Mouse (Mus musculus) forebrain, postnatal 0 days (tissue): ENCODE results near the gene Cpa4. TPM values are rescaled to one million over a fixed set of nuclear protein-coding genes. Genes with fewer than 3 reads are reported as not detected.
A peak's percentile ranks its signal among the peaks of the same experiment; 100 is the strongest.

Experiments
- ATAC-seq: fragments of 200-750 bp; cut with Nextera tagmentation; 2 replicates; pipeline ENCODE4 v1.8.0; 2017; ENCODE audit warnings: mild to moderate bottlenecking, moderate library complexity
- DNase-seq: peaks from one replicate; pipeline ENCODE4 v3.0.0-alpha.2; 2015
- H3K27ac ChIP-seq: fragments of 300-500 bp; sonication (generic); 2 replicates; pipeline ENCODE4 v1.5.1; 2014; ENCODE audit warnings: low read depth, mild to moderate bottlenecking, antibody characterized with exemption, low read length, moderate library complexity, mixed read lengths
- H3K27me3 ChIP-seq: fragments of 300-500 bp; sonication (generic); 2 replicates; pipeline ENCODE4 v1.6.1; 2014; ENCODE audit warnings: mild to moderate bottlenecking, low read length, mixed read lengths; ENCODE audit not compliant: insufficient read depth
- H3K36me3 ChIP-seq: fragments of 300-500 bp; sonication (generic); 2 replicates; pipeline ENCODE4 v1.6.1; 2014; ENCODE audit warnings: mild to moderate bottlenecking, moderate library complexity; ENCODE audit not compliant: insufficient read depth
- H3K4me1 ChIP-seq: fragments of 300-500 bp; sonication (generic); 2 replicates; pipeline ENCODE4 v1.6.1; 2014; ENCODE audit warnings: antibody characterized with exemption; ENCODE audit not compliant: insufficient read depth
- H3K4me2 ChIP-seq: fragments of 300-500 bp; sonication (generic); 2 replicates; pipeline ENCODE4 v1.6.1; 2014; ENCODE audit warnings: low read depth, mild to moderate bottlenecking, moderate library complexity
- H3K4me3 ChIP-seq: fragments of 300-500 bp; sonication (generic); 2 replicates; pipeline ENCODE4 v1.5.1; 2014; ENCODE audit warnings: low read depth, low read length, mixed read lengths
- H3K9ac ChIP-seq: fragments of 300-500 bp; sonication (generic); 2 replicates; pipeline ENCODE4 v1.6.1; 2014; ENCODE audit warnings: mild to moderate bottlenecking
- H3K9me3 ChIP-seq: fragments of 300-500 bp; sonication (generic); 2 replicates; pipeline ENCODE4 v1.6.1; 2016; ENCODE audit warnings: low read length
- CTCF ChIP-seq: sonication (generic); IDR thresholded peaks from 2 replicates; pipeline ENCODE4 v1.5.1; 2016; ENCODE audit warnings: antibody characterized with exemption, control low read depth, low read depth
- WGBS: fragments of 180-500 bp; shearing (Covaris S2); extraction: QIAGEN DNeasy Blood & Tissue Kit; methylation state at CpG from one replicate; pipeline ENCODE4 v1.1.7; 2014; 5-methylcytosine and 5-hydroxymethylcytosine counted together
- polyA plus RNA-seq: library from polyadenylated mRNA; unstranded; fragments of >200 nt; fragmentation: Nextera tagmentation; extraction: Ambion mirVana; gene quantifications from 2 replicates; pipeline ENCODE4 v1.2.1, GENCODE M21; 2015
- total RNA-seq: library from RNA; depleted of rRNA; stranded (reverse); fragments of >200 nt; gene quantifications from 2 replicates; pipeline ENCODE4 v1.2.3, GENCODE M21; 2014; rRNA removed

The Cpa4 gene
- total RNA-seq, result 0.23 and 0.38 TPM in 2 replicates
- 0.58 and 0.88 TPM in 2 replicates for polyA plus RNA-seq

- Histone ChIP-seq H3K27me3 (no peaks in the 10 kb centered on the region), H3K9me3 (no peaks in the 10 kb centered on the region), H3K36me3 (no peaks in the 10 kb centered on the region), H3K4me2 (no peak within 1 kb of the TSS), H3K4me1 (peaks cover 9% of the 10 kb centered on the region), H3K4me3 (no peak within 1 kb of the TSS), H3K9ac (no peak within 1 kb of the TSS), H3K27ac (no peak within 1 kb of the TSS)
- WGBS, result 63% methylated on average over 5 of the region's 5 CpGs
- ATAC-seq (no peak), DNase-seq (no peak)
- TF ChIP-seq CTCF, result no peak
These were observed at the start of gene Cpa4 for GRCm38 (mm10) chr6:30568069-30568468. Gene Cpa4 (plus strand): TSS chr6:30568369.

GRCm38 (mm10) chr6:30520400-30520799 lies 47.8 kb upstream of the Cpa4 start:
- Histone ChIP-seq H3K9me3 (no peaks in the 10 kb centered on the region), H3K36me3 (no peaks in the 10 kb centered on the region), H3K4me3 (no peak overlapping the region), H3K4me1 (no peaks in the 10 kb centered on the region), H3K4me2 (no peak overlapping the region), H3K27me3 (no peaks in the 10 kb centered on the region), H3K27ac (no peak overlapping the region), H3K9ac (no peak overlapping the region)
- no peak for ATAC-seq
- TF ChIP-seq CTCF, result peak; percentile 28; the same call in 1 of the 2 replicates
- DNase-seq, result no peak
- 66% methylated on average over 11 of the region's 11 CpGs for WGBS

DNA sequence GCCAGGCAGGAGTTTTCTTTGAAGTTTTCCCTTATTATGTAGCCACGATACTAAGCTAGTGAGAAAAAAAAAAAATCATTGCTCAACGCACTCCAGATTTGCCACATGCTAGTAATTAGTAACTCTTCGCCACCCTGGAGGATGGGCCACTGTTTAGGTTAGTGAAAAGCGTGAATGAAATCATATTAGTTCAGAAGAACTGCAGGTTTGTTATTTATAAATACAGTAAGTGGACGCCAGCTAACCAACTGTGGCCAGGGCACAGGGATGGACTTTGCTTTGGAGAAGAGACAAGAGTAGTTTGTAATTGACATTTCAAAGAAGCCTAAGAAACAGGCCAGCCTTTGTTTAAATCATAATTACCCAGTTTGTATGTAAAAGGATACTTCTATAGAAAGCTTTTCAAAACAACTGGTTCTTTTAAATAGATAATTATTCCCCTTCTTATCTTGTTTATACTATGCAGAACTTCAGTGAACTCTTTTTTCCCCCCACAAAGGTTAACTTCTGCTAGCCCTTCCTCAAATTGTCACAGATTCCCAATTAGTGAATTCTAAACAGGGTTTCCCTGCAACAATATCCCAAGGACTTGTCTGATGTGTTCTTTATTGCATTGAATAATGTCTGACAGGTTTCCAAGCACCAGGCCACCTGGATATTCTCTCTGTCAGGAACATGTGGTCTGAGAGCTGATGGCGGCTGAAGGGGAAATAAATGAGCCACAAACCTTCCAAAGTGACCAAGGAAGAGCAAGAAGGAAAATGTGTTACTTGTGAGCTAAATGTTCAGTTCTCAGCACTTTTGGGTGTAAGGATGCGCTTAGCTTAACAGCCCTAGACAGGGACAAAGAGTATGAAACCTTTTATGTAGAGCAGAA lies 42.5 kb upstream of the Cpa4 start:
- Histone ChIP-seq H3K36me3 (no peaks in the 10 kb centered on the region), H3K4me2 (no peak overlapping the region), H3K9ac (no peak overlapping the region), H3K27ac (peak overlapping the region; percentile 21; the same call in 1 of the 2 replicates), H3K4me1 (peaks cover 7% of the 10 kb centered on the region), H3K27me3 (no peaks in the 10 kb centered on the region), H3K4me3 (no peak overlapping the region), H3K9me3 (no peaks in the 10 kb centered on the region)
- 21% methylated on average over 7 of the region's 7 CpGs for WGBS
- ATAC-seq (no peak), DNase-seq (no peak)
- TF ChIP-seq CTCF, result no peak

DNA sequence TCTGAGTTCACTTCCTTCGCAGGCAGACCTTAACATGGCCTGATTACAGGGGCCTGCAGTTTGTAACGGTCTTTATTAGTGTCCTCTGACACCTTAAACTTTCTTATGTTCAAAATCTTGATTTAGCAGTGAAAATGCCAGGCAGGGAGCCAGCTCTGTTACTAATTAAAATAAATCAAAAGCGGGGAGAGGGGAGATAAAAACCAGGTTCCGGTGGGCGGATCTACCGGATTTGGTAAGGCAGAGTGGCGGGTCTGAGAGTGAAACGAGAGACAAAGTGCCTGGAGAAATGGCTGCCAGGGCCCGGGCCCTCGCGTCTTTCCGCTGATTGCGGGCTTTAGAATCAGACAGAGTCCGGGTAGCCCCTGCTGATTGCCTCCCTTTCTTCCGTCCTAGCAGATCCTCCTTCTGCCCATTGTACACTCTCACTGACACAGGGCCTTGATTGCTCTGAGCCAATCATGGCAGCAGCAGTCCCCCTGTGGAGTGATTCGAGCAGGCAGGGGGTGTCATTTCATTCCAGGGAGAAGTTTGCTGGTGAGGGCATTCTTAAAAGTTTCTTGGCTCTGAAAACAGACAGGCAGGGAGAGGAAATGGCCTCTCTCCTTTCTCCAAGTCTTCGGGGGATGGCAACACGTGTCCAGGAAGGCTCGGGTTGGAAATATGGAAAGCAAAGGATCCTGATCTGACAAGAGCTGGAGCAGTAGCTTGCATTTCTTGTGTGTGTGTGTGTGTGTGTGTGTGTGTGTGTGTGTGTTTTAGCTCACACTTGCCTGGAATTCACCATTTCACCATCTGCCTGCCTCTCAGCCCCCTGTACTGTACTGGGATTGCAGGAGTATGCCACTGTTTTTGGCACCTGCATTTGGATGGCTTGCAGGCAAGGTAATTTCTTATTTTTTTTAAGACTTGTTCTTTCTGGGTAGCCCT lies 41.3 kb upstream of the Cpa4 start:
- peaks cover 7% of the 10 kb centered on the region for H3K4me1 ChIP-seq
- H3K27ac ChIP-seq, result peak overlapping the region; percentile 67
- 0 out of 2 replicates have a peak, but pooled peaks have one; percentile 5 for TF ChIP-seq CTCF
- H3K4me3 ChIP-seq, result peak overlapping the region; percentile 4; the same call in 1 of the 2 replicates
- WGBS, result 6% methylated on average over 19 of the region's 19 CpGs
- peak overlapping the region; percentile 41 for H3K4me2 ChIP-seq
- no peaks in the 10 kb centered on the region for H3K27me3 ChIP-seq
- ATAC-seq (peak; percentile 75), DNase-seq (peak; percentile 69)
- H3K9me3 ChIP-seq, result no peaks in the 10 kb centered on the region
- H3K36me3 ChIP-seq, result no peaks in the 10 kb centered on the region
- H3K9ac ChIP-seq, result peak overlapping the region; percentile 43

GRCm38 (mm10) chr6:30528800-30529199 lies 39.4 kb upstream of the Cpa4 start:
- Histone ChIP-seq H3K36me3 (no peaks in the 10 kb centered on the region), H3K27me3 (no peaks in the 10 kb centered on the region), H3K9me3 (no peaks in the 10 kb centered on the region), H3K4me2 (no peak overlapping the region), H3K9ac (no peak overlapping the region), H3K27ac (no peak overlapping the region; the same call in 1 of the 2 replicates), H3K4me3 (no peak overlapping the region), H3K4me1 (peaks cover 7% of the 10 kb centered on the region)
- 58% methylated on average over 6 of the region's 6 CpGs for WGBS
- DNase-seq, result no peak
- no peak for ATAC-seq
- TF ChIP-seq CTCF, result no peak

DNA sequence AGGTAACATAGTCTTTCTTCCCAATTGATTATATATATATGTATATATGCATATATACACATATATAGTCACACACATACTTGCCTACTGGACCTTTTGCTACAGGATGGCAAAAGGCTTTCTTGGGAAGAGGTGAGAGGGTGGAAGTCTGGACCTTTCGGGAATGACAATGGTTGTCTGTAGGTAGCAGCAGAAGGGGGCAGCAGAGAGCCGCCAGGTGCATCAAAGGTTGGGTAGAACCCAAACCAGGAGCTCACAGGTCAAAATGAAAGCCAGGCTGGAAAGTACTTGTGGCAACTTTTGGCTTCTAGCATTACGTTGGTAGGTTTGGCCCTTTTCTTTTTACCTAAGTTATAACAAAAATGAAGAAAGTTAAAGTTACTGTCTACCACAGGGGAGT lies 32.8 kb upstream of the Cpa4 start:
- DNase-seq (no peak), ATAC-seq (no peak)
- Histone ChIP-seq H3K36me3 (no peaks in the 10 kb centered on the region), H3K27ac (no peak overlapping the region), H3K4me1 (no peaks in the 10 kb centered on the region), H3K9ac (no peak overlapping the region), H3K4me3 (no peak overlapping the region), H3K4me2 (no peak overlapping the region), H3K27me3 (no peaks in the 10 kb centered on the region), H3K9me3 (no peaks in the 10 kb centered on the region)
- 48% methylated on average over 3 of the region's 3 CpGs for WGBS
- TF ChIP-seq CTCF, result peak; percentile 36

DNA sequence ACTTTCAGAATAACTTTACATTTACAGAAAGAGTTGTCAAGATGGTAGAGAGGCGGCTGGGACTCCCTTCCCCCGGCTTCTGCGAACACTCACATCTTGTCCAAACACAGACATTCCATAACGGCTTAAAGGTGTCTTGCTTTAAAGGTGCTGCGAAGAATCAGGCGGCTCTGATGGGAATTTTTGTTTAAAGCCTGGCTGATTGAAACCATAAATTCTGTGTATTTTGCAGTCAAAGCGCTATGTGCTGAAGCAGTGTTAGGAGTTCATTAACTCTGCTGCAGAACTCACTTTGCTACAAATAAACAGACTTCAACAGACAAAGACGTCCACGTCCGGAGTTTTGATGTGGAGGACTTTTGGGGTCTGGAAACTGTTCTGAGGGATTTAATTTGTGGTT lies 29.9 kb upstream of the Cpa4 start:
- H3K27ac ChIP-seq, result no peak overlapping the region
- TF ChIP-seq CTCF, result no peak
- H3K4me1 ChIP-seq, result no peaks in the 10 kb centered on the region
- ATAC-seq (no peak), DNase-seq (no peak)
- H3K9ac ChIP-seq, result no peak overlapping the region
- 57% methylated on average over 10 of the region's 10 CpGs for WGBS
- H3K4me2 ChIP-seq, result no peak overlapping the region
- H3K36me3 ChIP-seq, result no peaks in the 10 kb centered on the region
- H3K27me3 ChIP-seq, result no peaks in the 10 kb centered on the region
- no peak overlapping the region for H3K4me3 ChIP-seq
- H3K9me3 ChIP-seq, result no peaks in the 10 kb centered on the region
